Mouse (Mus musculus) liver, embryonic 15.5 days (tissue): ENCODE measurements around the gene Grid1. TPM values are rescaled to one million over a fixed set of nuclear protein-coding genes. Genes with fewer than 3 reads are reported as not detected.

Experiments used
- ATAC-seq: fragments of 200-750 bp; cut with Nextera tagmentation; 2 replicates; pipeline ENCODE4 v1.8.0; 2017; ENCODE audit warnings: moderate number of reproducible peaks, mild to moderate bottlenecking, moderate library complexity; ENCODE audit not compliant: insufficient read depth
- H3K27ac ChIP-seq: fragments of 300-500 bp; sonication (generic); replicated peaks from 2 replicates; pipeline ENCODE4 v1.5.1; 2015; ENCODE audit warnings: mild to moderate bottlenecking, inconsistent platforms
- H3K27me3 ChIP-seq: fragments of 300-500 bp; sonication (generic); 2 replicates; pipeline ENCODE4 v1.6.1; 2015; ENCODE audit warnings: mild to moderate bottlenecking, inconsistent platforms
- H3K36me3 ChIP-seq: fragments of 300-500 bp; sonication (generic); replicated peaks from 2 replicates; pipeline ENCODE4 v1.6.1; 2015; ENCODE audit warnings: moderate library complexity, mild to moderate bottlenecking, inconsistent platforms
- H3K4me1 ChIP-seq: fragments of 300-500 bp; sonication (generic); replicated peaks from 2 replicates; pipeline ENCODE4 v1.6.1; 2015; ENCODE audit warnings: inconsistent platforms
- H3K4me2 ChIP-seq: fragments of 300-500 bp; sonication (generic); 2 replicates; pipeline ENCODE4 v1.6.1; 2015; ENCODE audit warnings: moderate library complexity, mild to moderate bottlenecking, inconsistent platforms
- H3K4me3 ChIP-seq: fragments of 300-500 bp; sonication (generic); replicated peaks from 2 replicates; pipeline ENCODE4 v1.5.1; 2015; ENCODE audit warnings: mild to moderate bottlenecking, inconsistent platforms
- H3K9ac ChIP-seq: fragments of 300-500 bp; sonication (generic); 2 replicates; pipeline ENCODE4 v1.6.1; 2015; ENCODE audit warnings: moderate library complexity, mild to moderate bottlenecking, inconsistent platforms
- H3K9me3 ChIP-seq: fragments of 300-500 bp; sonication (generic); replicated peaks from 2 replicates; pipeline ENCODE4 v1.6.1; 2016; ENCODE audit warnings: inconsistent platforms
- WGBS: fragments of 180-500 bp; shearing (Covaris S2); methylation state at CpG from one replicate; pipeline ENCODE4 v1.1.7; 2015; ENCODE audit warnings: mixed read lengths; ENCODE audit not compliant: insufficient replicate concordance; 5-methylcytosine and 5-hydroxymethylcytosine counted together
- polyA plus RNA-seq: library from polyadenylated mRNA; unstranded; fragments of >200 nt; fragmentation: Nextera tagmentation; extraction: Ambion mirVana; gene quantifications from 2 replicates; pipeline ENCODE4 v1.2.1, GENCODE M21; 2015

The Grid1 gene
- polyA plus RNA-seq, 1 experiment from 2014 or later = 0.10 TPM

GRCm38 (mm10) chr14:35157069-35157655 is 337.3 kb downstream of the Grid1 start:
- WGBS = 63% methylated on average over 7 of the region's 7 CpGs

GRCm38 (mm10) chr14:35159296-35159695 is 339.4 kb downstream of the Grid1 start:
- Histone ChIP-seq H3K9ac (no peak overlapping the region), H3K27ac (no peak overlapping the region), H3K27me3 (no peaks in the 10 kb centered on the region), H3K9me3 (no peaks in the 10 kb centered on the region), H3K4me3 (no peak overlapping the region), H3K4me2 (no peak overlapping the region), H3K36me3 (no peaks in the 10 kb centered on the region), H3K4me1 (no peaks in the 10 kb centered on the region; the same call in 1 of the 2 replicates)
- ATAC-seq = no peak
- WGBS = 60% methylated on average over 2 of the region's 2 CpGs

More at GRCm38 (mm10) chr14:35157069-35157655, 337.3 kb downstream of the Grid1 start:
- no peak overlapping the region for H3K9ac ChIP-seq
- H3K27me3 ChIP-seq = no peaks in the 10 kb centered on the region
- no peaks in the 10 kb centered on the region for H3K36me3 ChIP-seq
- H3K4me3 ChIP-seq = no peak overlapping the region
- H3K9me3 ChIP-seq = no peaks in the 10 kb centered on the region
- H3K4me1 ChIP-seq = no peaks in the 10 kb centered on the region; the same call in 1 of the 2 replicates
- H3K4me2 ChIP-seq = no peak overlapping the region
- ATAC-seq = no peak
- H3K27ac ChIP-seq = no peak overlapping the region

- WGBS = 41% methylated on average over 2 of the region's 2 CpGs
- no peaks in the 10 kb centered on the region for H3K9me3 ChIP-seq
- no peaks in the 10 kb centered on the region for H3K36me3 ChIP-seq
- ATAC-seq = no peak
- H3K27ac ChIP-seq = no peak overlapping the region
- H3K27me3 ChIP-seq = no peaks in the 10 kb centered on the region
- no peak overlapping the region for H3K4me2 ChIP-seq
- no peaks in the 10 kb centered on the region; the same call in 1 of the 2 replicates for H3K4me1 ChIP-seq
- H3K9ac ChIP-seq = no peak overlapping the region
- H3K4me3 ChIP-seq = no peak overlapping the region
These were observed 347.5 kb downstream of the Grid1 start for GRCm38 (mm10) chr14:35167451-35167850.

GRCm38 (mm10) chr14:35173861-35174260 is 354.0 kb downstream of the Grid1 start:
- H3K9me3 ChIP-seq = no peaks in the 10 kb centered on the region
- no peak overlapping the region for H3K4me3 ChIP-seq
- 31% methylated on average over 1 of the region's 1 CpGs for WGBS
- no peak overlapping the region for H3K27ac ChIP-seq
- H3K4me2 ChIP-seq = no peak overlapping the region
- ATAC-seq = no peak
- no peaks in the 10 kb centered on the region for H3K27me3 ChIP-seq
- H3K36me3 ChIP-seq = no peaks in the 10 kb centered on the region
- no peaks in the 10 kb centered on the region for H3K4me1 ChIP-seq
- no peak overlapping the region for H3K9ac ChIP-seq

GRCm38 (mm10) chr14:35176021-35176420 is 356.1 kb downstream of the Grid1 start:
- no peak for ATAC-seq
- no peaks in the 10 kb centered on the region for H3K27me3 ChIP-seq
- H3K4me1 ChIP-seq = no peaks in the 10 kb centered on the region
- H3K9ac ChIP-seq = no peak overlapping the region
- no peaks in the 10 kb centered on the region for H3K36me3 ChIP-seq
- no peak overlapping the region for H3K27ac ChIP-seq
- H3K4me2 ChIP-seq = no peak overlapping the region
- 66% methylated on average over 3 of the region's 3 CpGs for WGBS
- no peaks in the 10 kb centered on the region for H3K9me3 ChIP-seq
- H3K4me3 ChIP-seq = no peak overlapping the region

GRCm38 (mm10) chr14:35179076-35179475 is 359.2 kb downstream of the Grid1 start:
- H3K4me3 ChIP-seq = no peak overlapping the region
- ATAC-seq = no peak
- H3K27ac ChIP-seq = no peak overlapping the region
- no peak overlapping the region for H3K9ac ChIP-seq
- no peaks in the 10 kb centered on the region for H3K27me3 ChIP-seq
- no peak overlapping the region for H3K4me2 ChIP-seq
- no peaks in the 10 kb centered on the region for H3K36me3 ChIP-seq
- no peaks in the 10 kb centered on the region for H3K9me3 ChIP-seq
- H3K4me1 ChIP-seq = no peaks in the 10 kb centered on the region

- ATAC-seq = no peak
- no peak overlapping the region for H3K27ac ChIP-seq
- no peak overlapping the region for H3K4me3 ChIP-seq
- no peaks in the 10 kb centered on the region for H3K27me3 ChIP-seq
- no peak overlapping the region for H3K9ac ChIP-seq
- no peaks in the 10 kb centered on the region for H3K4me1 ChIP-seq
- H3K9me3 ChIP-seq = no peaks in the 10 kb centered on the region
- WGBS = 33% methylated on average over 1 of the region's 1 CpGs
- H3K4me2 ChIP-seq = no peak overlapping the region
- no peaks in the 10 kb centered on the region for H3K36me3 ChIP-seq
These were observed 365.5 kb downstream of the Grid1 start for GRCm38 (mm10) chr14:35185399-35185798.

- Histone ChIP-seq H3K27me3 (no peaks in the 10 kb centered on the region), H3K36me3 (no peaks in the 10 kb centered on the region), H3K9ac (no peak overlapping the region), H3K9me3 (no peaks in the 10 kb centered on the region), H3K27ac (no peak overlapping the region), H3K4me3 (no peak overlapping the region), H3K4me1 (no peaks in the 10 kb centered on the region), H3K4me2 (no peak overlapping the region)
- 76% methylated on average over 6 of the region's 6 CpGs for WGBS
- no peak for ATAC-seq
These were observed 372.3 kb downstream of the Grid1 start for GRCm38 (mm10) chr14:35192256-35192655.

- H3K4me1 ChIP-seq = no peaks in the 10 kb centered on the region
- no peak overlapping the region for H3K4me2 ChIP-seq
- H3K4me3 ChIP-seq = no peak overlapping the region
- H3K27ac ChIP-seq = no peak overlapping the region
- no peaks in the 10 kb centered on the region for H3K9me3 ChIP-seq
- ATAC-seq = no peak
- no peak overlapping the region for H3K9ac ChIP-seq
- H3K36me3 ChIP-seq = no peaks in the 10 kb centered on the region
- whole genome bisulfite sequencing = 37% methylated on average over 3 of the region's 3 CpGs
- H3K27me3 ChIP-seq = no peaks in the 10 kb centered on the region
These were observed 377.5 kb downstream of the Grid1 start for GRCm38 (mm10) chr14:35197371-35197770.

- Histone ChIP-seq H3K9ac (no peak overlapping the region), H3K9me3 (no peaks in the 10 kb centered on the region), H3K4me1 (no peaks in the 10 kb centered on the region), H3K27ac (no peak overlapping the region), H3K4me2 (no peak overlapping the region), H3K27me3 (no peaks in the 10 kb centered on the region), H3K4me3 (no peak overlapping the region), H3K36me3 (no peaks in the 10 kb centered on the region)
- ATAC-seq = no peak
- WGBS = 59% methylated on average over 4 of the region's 4 CpGs
These were observed 378.5 kb downstream of the Grid1 start for GRCm38 (mm10) chr14:35198447-35198846.

GRCm38 (mm10) chr14:35198899-35199298 is 379.0 kb downstream of the Grid1 start:
- Histone ChIP-seq H3K4me2 (no peak overlapping the region), H3K9me3 (no peaks in the 10 kb centered on the region), H3K27ac (no peak overlapping the region), H3K4me1 (no peaks in the 10 kb centered on the region), H3K4me3 (no peak overlapping the region), H3K36me3 (no peaks in the 10 kb centered on the region), H3K27me3 (no peaks in the 10 kb centered on the region), H3K9ac (no peak overlapping the region)
- no peak for ATAC-seq
- 64% methylated on average over 6 of the region's 6 CpGs for WGBS

- WGBS = 44% methylated on average over 6 of the region's 6 CpGs
- Histone ChIP-seq H3K4me1 (no peaks in the 10 kb centered on the region), H3K27ac (no peak overlapping the region), H3K4me3 (no peak overlapping the region), H3K27me3 (no peaks in the 10 kb centered on the region), H3K36me3 (no peaks in the 10 kb centered on the region), H3K4me2 (no peak overlapping the region), H3K9me3 (no peaks in the 10 kb centered on the region), H3K9ac (no peak overlapping the region)
- ATAC-seq = no peak
These were observed 389.5 kb downstream of the Grid1 start for GRCm38 (mm10) chr14:35209444-35209843.
